Mouse (Mus musculus): ENCODE measurements around the gene Fbxw15.
"Not testable (repeated sequence)": the region's sequence is repeated elsewhere in the genome, so short reads cannot be mapped to it uniquely, and the experiment has no call there.

Gene Fbxw15

GRCm38 (mm10) chr9:109568162-109568561, at the start of gene Fbxw15:
Gene Fbxw15 (minus strand): TSS chr9:109568262.
- not testable (repeated sequence) for DNase-seq

GRCm38 (mm10) chr9:109606837-109607236, 38.8 kb upstream of the Fbxw15 start:
- DNase-seq = peak; percentile 15

- DNase-seq = peak; percentile 21
These were observed 34.1 kb upstream of the Fbxw15 start for GRCm38 (mm10) chr9:109602128-109602527.

- no peak for DNase-seq
These were observed 29.2 kb upstream of the Fbxw15 start for GRCm38 (mm10) chr9:109597226-109597625.

GRCm38 (mm10) chr9:109594866-109595265, 26.8 kb upstream of the Fbxw15 start:
- no peak for DNase-seq

DNA sequence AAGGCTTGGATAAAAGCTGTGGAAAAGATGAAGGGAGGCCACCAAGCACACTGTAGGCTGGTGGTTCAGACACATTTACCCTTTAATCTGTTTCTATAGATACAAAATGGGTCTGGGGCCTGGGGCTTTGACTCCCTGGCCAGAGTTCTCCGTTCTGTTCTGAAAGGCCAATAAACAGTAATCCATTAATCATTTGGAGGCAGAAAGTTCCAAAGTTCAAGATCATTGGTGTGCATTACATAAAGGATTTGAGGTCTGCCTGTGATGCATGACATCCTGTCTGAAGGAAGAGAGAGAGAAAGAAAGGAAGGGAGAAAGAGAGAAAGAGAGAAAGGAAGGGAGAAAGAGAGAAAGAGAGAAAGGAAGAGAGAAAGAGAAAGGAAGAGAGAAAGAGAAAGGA, 2.5 kb downstream of the Fbxw15 start:
- DNase-seq = no peak

DNA sequence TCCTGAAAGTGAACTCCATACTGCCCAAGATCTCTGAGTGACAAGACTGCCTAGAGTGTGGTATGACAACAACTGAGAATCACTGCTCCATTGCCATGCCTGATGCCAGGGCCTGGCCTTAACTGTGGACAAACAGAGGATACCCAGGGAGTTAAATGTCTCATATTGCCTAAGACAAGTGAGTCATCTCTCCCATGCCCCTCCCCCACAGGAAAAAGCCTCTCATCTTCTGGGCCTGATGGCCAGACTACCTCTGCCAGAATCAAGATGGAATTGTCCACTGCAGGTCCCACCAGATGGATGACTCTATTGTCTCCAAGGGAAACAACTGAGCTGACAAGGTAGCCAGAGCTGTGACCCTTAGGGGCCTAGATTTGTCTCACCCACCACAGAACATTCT, 6.0 kb downstream of the Fbxw15 start:
- not testable (repeated sequence) for DNase-seq

DNA sequence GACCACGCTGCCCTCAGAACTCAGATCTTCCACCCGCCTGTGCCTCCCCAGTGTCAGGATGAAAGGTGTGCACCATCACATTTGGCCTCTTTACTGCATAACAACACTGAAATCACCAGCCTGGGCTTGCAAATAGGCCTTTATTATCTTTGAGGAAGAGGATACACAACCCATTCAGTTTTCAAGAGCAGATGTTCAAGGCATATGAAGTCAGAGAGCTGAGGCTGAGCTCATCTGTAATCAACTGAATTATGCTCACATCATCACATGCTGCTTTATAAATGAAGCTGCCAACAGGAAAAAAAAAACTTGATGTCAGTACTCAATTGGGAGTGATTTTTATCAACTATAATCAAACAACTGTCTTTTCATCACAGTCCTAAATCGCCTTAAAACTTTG, 15.6 kb downstream of the Fbxw15 start:
- DNase-seq = no peak

DNA sequence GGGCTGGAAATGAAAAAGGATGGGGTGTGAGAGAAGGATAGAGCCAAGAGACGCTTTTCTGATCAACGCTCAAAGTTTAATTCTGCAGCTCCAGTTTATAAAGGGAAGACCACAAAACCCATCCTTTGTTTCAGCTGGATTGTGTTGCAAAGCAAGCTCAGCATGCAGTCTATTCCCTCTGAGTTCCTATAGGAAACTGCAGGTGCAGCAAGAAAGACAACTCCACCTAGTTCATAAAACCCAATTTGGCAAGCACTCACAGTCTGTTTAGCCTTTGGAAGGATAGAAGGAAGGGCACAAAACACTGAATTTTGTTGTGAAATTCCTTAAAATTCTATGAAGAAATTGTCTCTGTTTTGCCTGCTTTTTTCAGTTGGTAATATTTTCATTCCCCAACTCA, 18.4 kb downstream of the Fbxw15 start:
- not testable (repeated sequence) for DNase-seq

GRCm38 (mm10) chr9:109523385-109524064, 44.5 kb downstream of the Fbxw15 start:
- DNase-seq = no peak
